Mouse (Mus musculus) C2C12 (cell line): ENCODE data around the gene Nsf.

Experiments used
- CEBPB ChIP-seq: IDR thresholded peaks from one replicate; pipeline ENCODE4 v1.6.1; 2011; ENCODE audit warnings: low read depth, mild to moderate bottlenecking, control low read depth, moderate library complexity
- CTCF ChIP-seq: IDR thresholded peaks from one replicate; pipeline ENCODE4 v1.5.1; 2011; ENCODE audit not compliant: control insufficient read depth, insufficient read depth, insufficient read length
- FOSL1 ChIP-seq: IDR thresholded peaks from one replicate; pipeline ENCODE4 v1.8.0; 2011; ENCODE audit warnings: mild to moderate bottlenecking, low read length; ENCODE audit not compliant: poor library complexity, insufficient read depth, severe bottlenecking
- MAX ChIP-seq: IDR thresholded peaks from one replicate; pipeline ENCODE4 v1.6.1; 2011; ENCODE audit warnings: mild to moderate bottlenecking, control low read depth
- MYOD1 ChIP-seq: IDR thresholded peaks from one replicate; pipeline ENCODE4 v1.6.1; 2011; ENCODE audit warnings: low read depth; ENCODE audit not compliant: control insufficient read depth, insufficient read length
- MYOG ChIP-seq: IDR thresholded peaks from one replicate; pipeline ENCODE4 v1.6.1; 2011; ENCODE audit not compliant: control insufficient read depth, insufficient read length; ENCODE audit errors: extremely low read depth
- USF1 ChIP-seq: IDR thresholded peaks from one replicate; pipeline ENCODE4 v1.6.1; 2011; ENCODE audit warnings: low read depth, mild to moderate bottlenecking, control low read depth, moderate library complexity

DNA sequence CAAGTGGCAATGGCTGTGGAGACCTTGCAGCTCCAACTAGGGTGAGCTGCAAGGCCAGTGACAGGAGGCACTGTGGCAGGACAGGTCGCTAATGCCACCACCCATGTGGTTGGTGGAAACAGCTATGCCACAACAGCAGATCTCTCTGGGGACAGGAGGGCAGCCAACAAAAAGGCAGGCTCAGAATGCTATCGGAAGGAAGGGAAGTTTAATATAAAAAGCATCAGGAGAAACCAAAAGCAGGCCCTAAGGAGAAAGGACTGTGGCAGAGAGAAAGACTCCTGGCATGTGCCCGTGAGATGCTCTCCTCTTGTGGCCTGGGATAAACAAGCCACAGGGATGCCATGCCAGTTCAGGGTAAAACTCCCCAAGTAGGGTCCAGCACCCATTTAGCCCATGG lies 122.1 kb downstream of the Nsf start:
- no peak for TF ChIP-seq CTCF
- TF ChIP-seq MYOD1: no peak
- TF ChIP-seq CEBPB: no peak
- no peak for TF ChIP-seq USF1
- TF ChIP-seq FOSL1: no peak
- TF ChIP-seq MAX: no peak
- no peak for TF ChIP-seq MYOG
